Mouse (Mus musculus): ENCODE results near the gene Brca2. TPM values are rescaled to one million over a fixed set of nuclear protein-coding genes. Genes with fewer than 3 reads are reported as not detected.
A peak's percentile ranks its signal among the peaks of the same experiment; 100 is the strongest.

The Brca2 gene
- polyA plus RNA-seq, 1 experiment from 2014 or later, result 23.4 TPM

DNA sequence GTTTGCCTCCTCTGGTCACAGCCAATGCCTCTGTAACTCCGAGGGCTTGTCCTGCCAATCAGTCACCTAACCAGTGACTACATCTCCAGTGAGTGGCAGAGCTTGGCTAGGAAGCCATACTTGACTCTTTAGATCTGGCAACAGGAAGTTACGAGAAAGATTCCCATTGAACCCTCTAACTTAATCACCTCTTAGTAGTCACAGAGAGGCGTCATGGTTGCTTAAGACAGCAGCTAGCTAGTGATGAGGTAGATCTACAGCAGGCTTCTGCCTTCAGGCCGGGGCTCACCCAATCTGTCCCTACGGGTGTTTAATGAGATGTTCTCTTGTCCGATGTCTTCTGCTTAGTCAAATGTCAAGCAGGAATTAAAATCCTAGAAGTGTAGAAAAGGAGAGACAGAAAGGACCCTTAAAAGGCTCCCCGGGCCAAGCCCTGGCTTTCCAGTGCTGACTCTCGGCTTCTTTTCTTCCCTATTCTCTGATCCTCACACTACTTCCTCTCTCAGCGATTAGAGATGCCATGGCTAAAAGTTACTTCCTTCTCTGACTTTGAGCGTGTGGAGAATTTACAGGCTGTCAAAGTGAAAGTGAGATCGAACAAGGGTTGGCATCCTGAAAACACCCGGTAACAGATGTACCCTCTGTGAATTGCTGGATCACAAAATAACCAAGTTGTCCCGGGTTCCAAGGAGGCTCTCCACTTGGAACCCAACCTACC, 69.9 kb downstream of the Brca2 start:
- no peak overlapping the region for H3K27ac ChIP-seq (ENCODE audit: low read length)
- peaks cover 8% of the 10 kb centered on the region for H3K4me1 ChIP-seq (replicated peaks; ENCODE audit: control insufficient read depth, insufficient read depth, low read length)
- 70% methylated on average over 13 of the region's 13 CpGs for WGBS
- ATAC-seq (ENCODE audit: low read depth), result no peak
- H3K4me3 ChIP-seq (ENCODE audit: low read length), result peak overlapping the region; percentile 74
- H3K27me3 ChIP-seq (ENCODE audit: control insufficient read depth, insufficient read depth, low read depth, low read length), result peaks cover 2% of the 10 kb centered on the region; the same call in 1 of the 2 replicates
- no peaks in the 10 kb centered on the region for H3K9me3 ChIP-seq (ENCODE audit: control insufficient read depth, low read length)
- H3K4me2 ChIP-seq (ENCODE audit: low read depth, low read length), result peak overlapping the region; percentile 95
- no peak overlapping the region for H3K9ac ChIP-seq (ENCODE audit: low read length)
- H3K36me3 ChIP-seq (ENCODE audit: control insufficient read depth, insufficient read depth, low read length), result no peaks in the 10 kb centered on the region

DNA sequence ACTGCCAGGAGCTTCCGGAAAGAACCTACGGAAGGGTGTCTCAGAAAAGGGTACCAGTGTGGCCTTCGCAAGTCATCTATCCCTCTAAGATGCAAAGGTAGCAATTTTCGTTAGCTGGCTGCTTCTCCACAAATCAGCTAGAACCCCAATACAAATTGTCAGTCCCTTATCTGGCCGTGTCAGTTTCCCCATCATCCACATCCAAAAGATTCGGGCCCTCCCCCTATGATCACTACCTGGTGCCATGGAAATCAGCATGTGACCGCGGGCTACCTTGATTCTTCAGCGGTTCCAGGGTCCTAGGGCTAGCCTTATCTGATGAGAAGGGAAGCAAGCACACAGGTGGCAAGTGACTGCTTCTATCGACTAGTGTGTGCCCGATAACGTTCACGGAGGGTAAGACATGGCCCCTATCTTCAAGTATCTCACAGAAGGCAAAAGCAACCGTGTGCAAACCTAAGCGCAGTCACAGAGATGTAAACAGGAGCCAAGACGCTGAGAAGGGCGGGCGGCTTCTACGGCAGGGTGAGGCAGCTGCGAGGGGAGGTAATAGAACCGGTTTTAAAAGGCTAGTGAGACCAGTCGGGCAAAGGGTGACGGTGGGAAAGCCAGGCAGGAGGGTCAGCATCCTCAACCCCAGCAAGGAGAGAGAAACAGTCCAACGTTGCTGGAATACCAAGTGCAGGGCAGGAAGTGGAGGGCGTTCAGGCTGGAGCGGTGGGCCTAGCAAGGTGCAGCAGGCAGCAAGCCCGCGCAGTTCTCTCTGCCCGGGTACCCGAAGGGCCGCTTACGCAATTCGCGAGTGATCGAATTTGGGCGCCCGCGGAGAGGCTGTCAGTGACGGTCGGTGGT, 70.7 kb downstream of the Brca2 start:
- H3K36me3 ChIP-seq (ENCODE audit: control insufficient read depth, insufficient read depth, low read length), result no peaks in the 10 kb centered on the region
- 10% methylated on average over 40 of the region's 40 CpGs for WGBS
- peaks cover 8% of the 10 kb centered on the region for H3K4me1 ChIP-seq (replicated peaks; ENCODE audit: control insufficient read depth, insufficient read depth, low read length)
- no peaks in the 10 kb centered on the region for H3K9me3 ChIP-seq (ENCODE audit: control insufficient read depth, low read length)
- peak; percentile 47 for ATAC-seq (ENCODE audit: low read depth)
- H3K4me3 ChIP-seq (ENCODE audit: low read length), result peak overlapping the region; percentile 74
- peak overlapping the region; percentile 66 for H3K9ac ChIP-seq (ENCODE audit: low read length)
- H3K4me2 ChIP-seq (ENCODE audit: low read depth, low read length), result peak overlapping the region; percentile 95
- H3K27ac ChIP-seq (ENCODE audit: low read length), result no peak overlapping the region
- peaks cover 2% of the 10 kb centered on the region; the same call in 1 of the 2 replicates for H3K27me3 ChIP-seq (ENCODE audit: control insufficient read depth, insufficient read depth, low read depth, low read length)

DNA sequence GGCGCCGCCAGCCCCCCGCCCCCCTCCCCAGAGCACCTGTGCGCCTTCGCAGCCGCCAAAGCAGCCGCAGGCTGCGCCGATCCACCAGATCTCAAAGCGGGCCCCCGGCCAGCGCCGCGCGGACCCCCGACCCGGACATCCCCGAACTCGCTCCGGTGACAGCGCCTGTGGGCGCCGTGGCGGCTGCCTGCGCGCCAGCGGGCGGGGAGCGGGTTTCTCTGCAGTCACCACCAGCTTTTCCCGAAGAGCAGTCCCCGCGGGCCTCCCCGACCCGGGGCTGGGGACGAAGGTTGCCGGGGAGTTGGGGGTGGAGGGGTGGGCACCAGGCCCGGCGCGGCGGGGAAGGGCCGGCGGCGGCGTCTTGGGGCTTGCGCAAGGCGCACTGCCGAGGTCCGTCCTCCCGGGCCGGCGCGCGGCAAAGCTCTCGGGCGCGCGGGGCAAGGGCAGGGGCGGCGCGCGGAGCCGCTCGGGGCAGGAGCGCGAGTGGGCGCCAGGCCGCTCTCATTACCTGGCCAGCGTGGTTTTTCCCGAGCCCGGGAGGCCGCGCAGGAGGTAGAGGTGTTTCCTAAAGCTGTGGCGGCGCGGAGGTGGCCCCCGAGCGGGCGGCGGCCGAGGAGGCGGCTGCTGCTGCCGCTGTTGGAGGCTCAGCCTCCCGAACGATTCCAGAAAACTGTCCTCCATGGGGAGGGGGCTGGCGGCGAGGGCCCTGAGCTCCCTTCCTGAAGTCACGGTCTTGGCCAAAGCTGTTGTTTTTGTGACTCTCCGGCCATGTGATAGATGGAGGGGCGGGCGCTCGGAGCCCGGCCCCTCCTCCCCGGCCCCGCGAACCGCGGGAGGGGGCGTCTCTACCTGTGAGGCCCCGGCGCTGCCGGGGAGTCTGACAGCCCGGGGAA, 71.6 kb downstream of the Brca2 start:
- no peaks in the 10 kb centered on the region for H3K36me3 ChIP-seq (ENCODE audit: control insufficient read depth, insufficient read depth, low read length)

DNA sequence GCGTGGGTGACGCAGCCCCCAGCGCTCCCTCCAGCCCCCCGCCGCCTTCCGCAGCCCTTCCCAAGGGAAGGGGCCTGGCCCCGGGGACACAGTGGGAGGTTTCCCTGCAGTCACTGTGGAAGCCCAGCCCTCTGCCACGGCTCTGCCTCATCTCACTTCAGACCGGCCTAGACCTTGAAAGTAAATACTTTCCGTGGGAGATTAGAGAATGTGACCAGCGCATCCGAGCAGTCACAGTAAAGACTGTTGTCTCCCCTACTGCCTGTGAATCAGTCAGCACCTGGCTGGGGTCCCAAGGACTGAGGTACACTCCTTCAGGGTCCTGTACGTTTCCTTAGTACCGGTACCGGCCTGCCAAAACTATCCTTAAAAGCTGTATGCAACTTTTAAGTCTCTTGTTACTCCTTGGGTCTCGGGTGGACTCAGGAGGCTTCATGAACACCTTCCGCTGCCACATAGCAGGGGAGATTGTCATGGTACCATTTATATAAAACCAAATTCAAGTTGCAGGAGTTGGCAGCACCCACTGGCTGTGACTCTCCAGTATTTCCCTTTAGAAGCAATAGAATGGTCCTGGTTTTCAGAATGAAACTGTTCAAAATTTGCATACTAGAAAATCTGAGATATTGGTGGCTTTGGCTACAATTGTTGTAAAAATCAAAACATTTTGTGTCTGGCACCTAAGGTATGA, 72.4 kb downstream of the Brca2 start:
- 7% methylated on average over 14 of the region's 17 CpGs for whole genome bisulfite sequencing
- no peaks in the 10 kb centered on the region for H3K36me3 ChIP-seq (ENCODE audit: control insufficient read depth, insufficient read depth, low read length)
- peaks cover 2% of the 10 kb centered on the region; the same call in 1 of the 2 replicates for H3K27me3 ChIP-seq (ENCODE audit: control insufficient read depth, insufficient read depth, low read depth, low read length)
- peak overlapping the region; percentile 74 for H3K4me3 ChIP-seq (ENCODE audit: low read length)
- no peak for ATAC-seq (ENCODE audit: low read depth)
- H3K9me3 ChIP-seq (ENCODE audit: control insufficient read depth, low read length), result no peaks in the 10 kb centered on the region
- peak overlapping the region; percentile 95 for H3K4me2 ChIP-seq (ENCODE audit: low read depth, low read length)
- peaks cover 8% of the 10 kb centered on the region for H3K4me1 ChIP-seq (replicated peaks; ENCODE audit: control insufficient read depth, insufficient read depth, low read length)
- H3K27ac ChIP-seq (ENCODE audit: low read length), result no peak overlapping the region
- H3K9ac ChIP-seq (ENCODE audit: low read length), result peak overlapping the region; percentile 66

More for the DNA sequence above, 71.6 kb downstream of the Brca2 start:
- WGBS, result under 1% methylated on average over 83 of the region's 102 CpGs
- Histone ChIP-seq H3K4me1 (replicated peaks; ENCODE audit: control insufficient read depth, insufficient read depth, low read length) (peaks cover 8% of the 10 kb centered on the region), H3K27me3 (ENCODE audit: control insufficient read depth, insufficient read depth, low read depth, low read length) (peaks cover 2% of the 10 kb centered on the region; the same call in 1 of the 2 replicates), H3K4me2 (ENCODE audit: low read depth, low read length) (peak overlapping the region; percentile 95), H3K9me3 (ENCODE audit: control insufficient read depth, low read length) (no peaks in the 10 kb centered on the region), H3K9ac (ENCODE audit: low read length) (peak overlapping the region; percentile 66), H3K27ac (ENCODE audit: low read length) (no peak overlapping the region), H3K4me3 (ENCODE audit: low read length) (peak overlapping the region; percentile 74)
- ATAC-seq (ENCODE audit: low read depth), result peak; percentile 83

DNA sequence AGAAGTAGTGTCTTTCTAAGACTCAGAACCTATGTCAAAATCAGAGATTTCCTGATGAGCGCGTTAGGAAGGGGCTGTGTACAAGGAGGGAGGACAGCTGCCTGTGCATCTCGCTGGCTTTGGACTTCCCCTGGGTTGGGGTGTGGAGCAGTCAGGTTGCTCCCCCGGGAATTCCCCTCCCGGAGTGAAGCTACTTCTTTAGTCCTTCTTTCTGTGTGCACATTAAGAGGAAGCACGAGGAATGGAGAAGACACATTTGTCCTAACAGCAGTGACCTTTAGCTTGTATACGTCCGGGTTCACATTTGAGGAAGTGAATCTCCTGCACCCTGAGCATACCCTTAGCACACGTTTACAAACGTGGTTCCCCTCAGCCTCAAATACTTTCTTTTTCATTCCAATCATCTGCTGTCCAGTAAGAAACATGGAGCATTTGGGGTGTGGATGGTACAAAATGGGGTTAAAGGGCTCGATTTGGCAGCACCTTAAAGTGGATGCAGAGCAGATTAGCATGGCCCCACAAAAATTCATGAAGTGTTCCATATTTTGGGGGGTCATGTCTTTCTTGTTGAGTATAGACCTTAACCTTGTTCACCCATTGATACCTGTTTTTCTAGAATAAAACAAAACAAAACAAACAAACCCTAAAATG, 73.1 kb downstream of the Brca2 start:
- WGBS, result 45% methylated on average over 11 of the region's 11 CpGs
- Histone ChIP-seq H3K27me3 (ENCODE audit: control insufficient read depth, insufficient read depth, low read depth, low read length) (peaks cover 2% of the 10 kb centered on the region; the same call in 1 of the 2 replicates), H3K4me3 (ENCODE audit: low read length) (no peak overlapping the region), H3K27ac (ENCODE audit: low read length) (no peak overlapping the region), H3K4me1 (replicated peaks; ENCODE audit: control insufficient read depth, insufficient read depth, low read length) (peaks cover 8% of the 10 kb centered on the region), H3K4me2 (ENCODE audit: low read depth, low read length) (no peak overlapping the region), H3K9me3 (ENCODE audit: control insufficient read depth, low read length) (no peaks in the 10 kb centered on the region), H3K36me3 (ENCODE audit: control insufficient read depth, insufficient read depth, low read length) (no peaks in the 10 kb centered on the region), H3K9ac (ENCODE audit: low read length) (no peak overlapping the region)
- ATAC-seq (ENCODE audit: low read depth), result no peak

DNA sequence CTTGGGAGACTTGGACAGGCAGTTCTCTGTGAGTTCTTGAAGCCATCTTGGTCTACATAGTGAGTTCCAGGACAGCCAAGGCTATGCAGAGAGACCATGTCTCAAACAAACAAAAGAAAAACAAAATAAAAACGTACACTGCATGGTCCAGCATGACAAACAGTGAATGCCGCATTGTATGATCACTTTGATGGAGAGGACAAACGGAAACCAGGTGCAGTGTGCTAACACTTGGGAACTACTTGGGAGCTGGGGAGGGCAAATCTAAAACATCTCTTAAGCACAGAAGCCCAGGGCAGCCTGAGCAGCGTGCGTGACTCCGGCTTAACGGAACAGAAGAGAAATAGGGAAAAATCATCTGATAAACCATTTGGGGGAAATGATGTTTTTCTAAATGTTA, 74.7 kb downstream of the Brca2 start, which contains the start of gene N4bp2l1:
N4bp2l1 (minus strand) TSS at position 101 of the 400 bp plus-strand sequence.
- Histone ChIP-seq H3K36me3 (ENCODE audit: control insufficient read depth, insufficient read depth, low read length) (no peaks in the 10 kb centered on the region), H3K9ac (ENCODE audit: low read length) (no peak within 1 kb of the TSS), H3K27me3 (ENCODE audit: control insufficient read depth, insufficient read depth, low read depth, low read length) (peaks cover 2% of the 10 kb centered on the region; the same call in 1 of the 2 replicates), H3K4me1 (replicated peaks; ENCODE audit: control insufficient read depth, insufficient read depth, low read length) (peaks cover 8% of the 10 kb centered on the region), H3K9me3 (ENCODE audit: control insufficient read depth, low read length) (no peaks in the 10 kb centered on the region), H3K4me2 (ENCODE audit: low read depth, low read length) (no peak within 1 kb of the TSS), H3K4me3 (ENCODE audit: low read length) (no peak within 1 kb of the TSS), H3K27ac (ENCODE audit: low read length) (no peak within 1 kb of the TSS)
- ATAC-seq (ENCODE audit: low read depth), result no peak
- 75% methylated on average over 7 of the region's 7 CpGs for WGBS

DNA sequence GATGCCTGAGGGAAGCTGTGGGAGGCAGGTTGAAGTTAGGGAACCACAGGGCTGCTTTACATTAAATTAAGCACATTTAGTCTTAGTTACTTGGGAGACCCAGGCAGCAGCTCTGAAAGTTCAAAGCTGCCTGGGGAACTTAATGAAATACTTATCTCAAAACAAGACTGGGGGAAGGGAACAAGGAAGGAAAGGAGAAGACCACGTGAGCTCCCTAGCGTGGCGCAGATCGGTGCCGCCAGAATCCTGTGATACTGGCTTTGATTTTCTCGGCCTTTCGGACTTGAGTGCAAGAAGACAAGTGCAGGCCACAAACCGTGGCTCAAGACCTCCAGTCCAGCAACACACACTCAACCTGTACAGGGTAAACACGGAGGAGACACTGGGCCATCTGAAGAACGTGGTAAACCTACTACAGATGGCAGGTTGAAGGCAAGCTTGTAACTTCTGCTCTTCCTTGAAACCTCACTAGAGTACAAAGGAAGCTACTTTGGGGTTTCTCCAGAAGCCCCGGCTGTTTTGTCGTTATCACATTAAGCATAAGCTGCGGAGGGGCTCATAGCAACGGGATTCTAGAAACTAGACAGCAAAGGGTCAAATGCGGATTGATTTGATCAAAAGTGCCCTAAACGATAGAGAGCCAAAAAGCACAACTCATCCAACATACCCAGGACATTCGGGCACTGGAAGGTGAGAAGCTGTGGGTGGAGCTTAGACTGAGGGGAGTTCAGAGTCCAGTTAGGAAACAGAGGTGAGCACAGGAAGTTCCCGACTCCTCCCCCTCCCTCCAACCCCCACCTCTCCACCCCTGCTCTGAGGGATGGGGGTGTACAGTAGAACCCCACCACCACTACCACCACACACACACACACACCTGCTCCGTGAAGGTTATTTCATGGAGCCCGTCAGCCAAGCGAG, 76.0 kb downstream of the Brca2 start:
- Histone ChIP-seq H3K27me3 (ENCODE audit: control insufficient read depth, insufficient read depth, low read depth, low read length) (peaks cover 2% of the 10 kb centered on the region; the same call in 1 of the 2 replicates), H3K4me2 (ENCODE audit: low read depth, low read length) (no peak overlapping the region), H3K36me3 (ENCODE audit: control insufficient read depth, insufficient read depth, low read length) (no peaks in the 10 kb centered on the region), H3K4me3 (ENCODE audit: low read length) (no peak overlapping the region), H3K27ac (ENCODE audit: low read length) (no peak overlapping the region), H3K4me1 (replicated peaks; ENCODE audit: control insufficient read depth, insufficient read depth, low read length) (peaks cover 3% of the 10 kb centered on the region), H3K9me3 (ENCODE audit: control insufficient read depth, low read length) (no peaks in the 10 kb centered on the region), H3K9ac (ENCODE audit: low read length) (no peak overlapping the region)
- no peak for ATAC-seq (ENCODE audit: low read depth)
- WGBS, result 47% methylated on average over 21 of the region's 21 CpGs

Data from lung, embryonic 16.5 days (tissue).